Mouse (Mus musculus): ENCODE measurements around the gene Pnrc1. TPM values are rescaled to one million over a fixed set of nuclear protein-coding genes. Genes with fewer than 3 reads are reported as not detected.

Pnrc1 gene
- polyA plus RNA-seq (2015; fragmentation: Nextera tagmentation; extraction: Ambion mirVana) = 118 and 152 TPM in 2 replicates

GRCm38 (mm10) chr4:33290002-33290401 lies at the start of gene Pnrc1:
Gene Pnrc1 (minus strand): TSS chr4:33290163.

GRCm38 (mm10) chr4:33309764-33310757 lies 20.1 kb upstream of the Pnrc1 start, which contains the start of gene Rngtt:
Gene Rngtt (plus strand): TSS chr4:33310311.

GRCm38 (mm10) chr4:33208881-33209841 lies 80.8 kb downstream of the Pnrc1 start, which contains the start of gene Srsf12:
Gene Srsf12 (plus strand): TSS chr4:33208991.

Other genes starting within 250 kb of the Pnrc1 start
- gene Gabrr2, start 227.2 kb downstream of the Pnrc1 start, polyA plus RNA-seq (2015; fragmentation: Nextera tagmentation; extraction: Ambion mirVana) = not detected in 2 replicates
- not detected in 2 replicates for gene Gabrr1, start 157.6 kb downstream of the Pnrc1 start, polyA plus RNA-seq (2015; fragmentation: Nextera tagmentation; extraction: Ambion mirVana)
- gene Pm20d2, start 100.4 kb downstream of the Pnrc1 start, polyA plus RNA-seq (2015; fragmentation: Nextera tagmentation; extraction: Ambion mirVana) = 3.1 and 6.3 TPM in 2 replicates
- gene Srsf12, start 81.2 kb downstream of the Pnrc1 start, polyA plus RNA-seq (2015; fragmentation: Nextera tagmentation; extraction: Ambion mirVana) = 6.7 and 10.8 TPM in 2 replicates
- 12.0 and 20.9 TPM in 2 replicates for gene Rngtt, start 20.1 kb upstream of the Pnrc1 start, polyA plus RNA-seq (2015; fragmentation: Nextera tagmentation; extraction: Ambion mirVana)

Data from adrenal gland, postnatal 0 days (tissue).